Mouse (Mus musculus): ENCODE data around the gene Rsu1.

The Rsu1 gene

DNA sequence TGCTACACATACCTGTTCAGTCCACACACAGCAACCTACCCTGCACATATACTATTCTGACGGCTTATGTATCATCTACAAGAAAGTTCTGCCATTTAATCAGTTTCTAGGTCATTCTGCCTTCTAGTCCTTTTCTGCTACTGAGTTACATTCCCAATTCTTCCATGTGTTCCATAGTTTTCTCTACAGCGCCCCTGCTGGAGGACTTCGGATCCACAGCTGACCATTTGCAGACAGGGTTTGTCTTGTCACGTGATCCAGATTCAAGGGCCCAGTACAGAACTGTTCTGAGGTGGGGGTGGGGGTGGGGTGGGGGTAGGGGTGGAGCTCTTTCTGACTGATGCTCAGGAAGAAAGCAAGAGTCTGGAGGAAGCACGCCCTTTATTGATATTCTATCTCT lies 102.5 kb downstream of the Rsu1 start:
- DNase-seq (ENCODE audit: low spot score) = no peak

DNA sequence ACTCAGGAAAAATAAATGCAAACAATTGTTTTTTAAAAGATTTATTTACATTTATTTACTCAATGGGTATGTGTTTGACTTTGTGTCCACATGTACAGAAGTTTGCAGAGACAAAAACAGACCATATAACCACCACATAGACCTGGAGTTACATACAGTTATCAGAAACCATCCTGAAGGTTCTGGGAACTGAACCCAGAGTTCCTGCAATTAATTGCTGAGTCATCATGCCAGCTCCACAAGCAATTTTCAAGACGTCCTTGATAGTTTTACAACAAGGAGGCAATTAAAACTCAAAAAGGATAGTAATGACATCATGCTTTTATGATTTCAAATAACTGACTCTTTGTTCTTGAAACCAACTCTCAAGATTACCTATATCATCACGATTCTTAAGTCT lies 109.5 kb downstream of the Rsu1 start:
- DNase-seq (ENCODE audit: low spot score) = no peak

GRCm38 (mm10) chr2:13145245-13145644 lies 126.0 kb downstream of the Rsu1 start:
- no peak for DNase-seq (ENCODE audit: low spot score)

DNA sequence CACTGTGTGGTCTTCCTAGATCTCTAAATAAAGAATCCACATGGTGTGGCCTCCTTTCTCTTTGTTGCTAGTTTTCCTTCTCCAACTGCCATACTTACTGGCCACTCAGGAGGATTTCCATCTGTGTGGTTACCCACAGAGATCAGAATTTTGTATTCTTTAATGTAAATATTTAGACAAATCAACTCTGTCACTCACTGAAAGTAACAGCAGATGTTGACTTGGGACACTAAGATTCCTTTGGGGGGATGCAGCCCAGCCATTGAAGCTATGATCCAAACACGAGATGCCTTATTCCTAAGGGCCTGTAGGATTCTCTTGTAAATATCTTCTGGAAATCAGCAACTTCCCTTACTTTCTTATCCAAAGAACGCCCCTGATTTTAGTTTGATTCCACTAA lies 136.3 kb downstream of the Rsu1 start:
- DNase-seq (ENCODE audit: low spot score) = no peak

DNA sequence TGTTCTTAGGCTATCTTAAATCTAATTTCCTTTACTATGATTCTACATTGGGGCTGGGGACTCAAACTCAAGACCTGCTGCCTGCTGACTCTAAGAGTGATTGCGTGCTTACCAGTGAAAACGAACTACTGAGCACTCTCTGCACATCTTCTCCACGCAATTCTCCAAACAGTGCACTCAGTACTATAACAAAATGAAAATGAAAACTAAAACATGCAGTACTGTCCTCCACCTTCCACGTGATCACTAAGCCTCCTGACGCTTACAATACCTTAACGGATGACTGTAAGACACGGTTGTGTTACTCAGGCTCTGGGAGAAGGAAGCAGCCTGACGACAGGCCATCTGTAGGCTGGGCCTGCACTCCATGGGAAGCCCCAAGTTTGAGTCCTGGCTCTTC lies 138.4 kb downstream of the Rsu1 start:
- DNase-seq (ENCODE audit: low spot score) = no peak

DNA sequence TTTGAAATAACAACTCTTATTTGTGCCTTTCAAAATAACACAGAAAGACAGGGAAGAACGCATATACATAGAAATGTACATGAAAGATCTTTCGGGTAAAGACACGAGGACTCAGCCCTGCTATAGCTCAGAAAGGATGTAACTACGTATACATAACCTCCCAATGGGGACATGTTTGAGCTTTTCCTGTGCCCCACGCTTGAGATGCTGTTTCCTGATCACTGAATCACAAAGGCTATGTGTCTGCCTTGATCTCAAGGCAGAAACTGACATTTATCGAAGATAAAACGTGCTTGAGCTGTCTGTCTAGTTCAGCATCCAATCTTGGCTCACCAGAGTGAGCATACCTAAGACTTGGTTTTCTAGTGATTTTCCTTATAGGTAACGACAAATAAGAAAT lies 138.8 kb downstream of the Rsu1 start:
- no peak for DNase-seq (ENCODE audit: low spot score)

DNA sequence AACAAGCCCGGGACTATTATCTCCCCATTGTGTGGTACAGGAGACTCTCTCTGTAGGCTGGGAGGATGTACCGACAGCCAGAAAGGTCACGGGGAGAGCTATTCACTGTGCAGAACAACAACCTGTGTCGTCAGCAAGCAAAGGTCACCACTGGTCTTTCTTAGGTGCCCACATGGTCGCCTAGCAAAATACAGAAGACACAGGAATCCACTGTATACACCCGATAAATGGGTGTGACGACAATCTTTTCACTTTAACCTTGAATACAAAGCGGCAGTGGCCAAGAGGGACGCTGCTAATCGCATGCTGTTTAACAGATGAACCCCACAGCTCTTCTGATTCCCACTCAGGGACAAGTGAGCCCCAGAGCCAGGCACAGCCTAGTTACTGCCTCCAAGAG lies 141.4 kb downstream of the Rsu1 start:
- no peak for DNase-seq (ENCODE audit: low spot score)

GRCm38 (mm10) chr2:13129337-13129736 lies 141.9 kb downstream of the Rsu1 start:
- DNase-seq (ENCODE audit: low spot score) = no peak

DNA sequence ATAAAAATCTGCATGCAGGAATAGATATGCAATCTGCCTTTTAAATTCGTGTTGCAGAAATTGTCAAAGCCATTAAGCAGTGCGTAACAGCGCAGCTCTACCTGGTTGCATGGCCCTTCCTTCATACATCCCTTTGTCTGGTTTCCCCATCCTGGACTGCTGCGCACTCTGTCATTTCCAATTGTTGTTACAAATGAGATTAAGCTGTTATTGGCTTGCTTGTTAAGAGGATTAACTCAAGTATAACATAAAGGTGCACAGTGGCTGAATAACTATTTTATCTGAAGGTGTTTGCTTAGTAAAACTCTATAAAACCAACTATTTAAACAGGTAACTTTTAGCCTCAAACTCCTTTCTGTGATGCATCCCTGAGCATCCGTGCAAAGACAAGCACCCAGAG lies 150.8 kb downstream of the Rsu1 start:
- no peak for DNase-seq (ENCODE audit: low spot score)

DNA sequence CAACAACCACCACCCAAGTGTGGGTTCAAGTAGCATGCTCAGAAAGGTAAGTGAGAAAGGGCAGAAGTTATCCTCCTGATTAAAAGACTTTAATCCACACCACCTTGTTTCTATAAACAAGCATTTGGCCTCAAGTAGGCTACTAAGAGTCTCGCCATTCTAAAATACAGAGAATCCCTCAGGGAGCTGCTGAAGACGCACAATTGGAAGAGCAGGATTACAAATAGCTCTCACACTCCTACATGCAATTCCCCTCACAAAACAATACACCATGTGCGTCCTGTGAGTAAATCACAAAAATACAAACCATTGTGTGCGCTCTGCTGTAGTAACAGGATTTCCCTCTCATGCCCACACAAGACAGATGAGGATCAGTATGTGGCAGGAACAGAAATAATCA lies 153.3 kb downstream of the Rsu1 start:
- no peak for DNase-seq (ENCODE audit: low spot score)

GRCm38 (mm10) chr2:13106531-13106930 lies 164.7 kb downstream of the Rsu1 start:
- no peak for DNase-seq (ENCODE audit: low spot score)

- DNase-seq (ENCODE audit: low spot score) = no peak
Observed at GRCm38 (mm10) chr2:13104388-13104787, 166.8 kb downstream of the Rsu1 start.

DNA sequence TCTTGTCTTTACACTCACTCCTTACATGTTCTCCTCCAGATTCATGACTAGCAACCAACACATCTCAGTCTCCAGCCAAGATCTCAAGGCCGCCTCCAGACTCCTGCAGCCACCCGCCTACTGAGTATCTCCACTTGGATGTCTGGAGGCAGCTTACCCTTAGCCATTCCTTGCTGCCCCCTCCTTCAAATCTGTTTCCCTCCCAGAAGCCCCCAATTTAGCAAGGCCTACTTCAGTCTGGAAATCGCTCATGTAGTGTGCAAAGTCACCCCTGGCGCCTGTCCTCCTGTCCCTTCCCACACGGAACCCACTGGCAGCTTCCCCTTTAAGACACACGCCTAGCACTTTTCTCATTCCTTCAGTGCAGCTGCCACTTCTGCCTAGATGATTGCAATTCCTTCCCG lies 167.4 kb downstream of the Rsu1 start:
- DNase-seq (ENCODE audit: low spot score) = no peak

GRCm38 (mm10) chr2:13094045-13094444 lies 177.2 kb downstream of the Rsu1 start:
- no peak for DNase-seq (ENCODE audit: low spot score)

GRCm38 (mm10) chr2:13093570-13093969 lies 177.6 kb downstream of the Rsu1 start:
- DNase-seq (ENCODE audit: low spot score) = no peak

GRCm38 (mm10) chr2:13091399-13092015 lies 179.7 kb downstream of the Rsu1 start:
- no peak for DNase-seq (ENCODE audit: low spot score)

GRCm38 (mm10) chr2:13090841-13091240 lies 180.4 kb downstream of the Rsu1 start:
- DNase-seq (ENCODE audit: low spot score) = no peak

DNA sequence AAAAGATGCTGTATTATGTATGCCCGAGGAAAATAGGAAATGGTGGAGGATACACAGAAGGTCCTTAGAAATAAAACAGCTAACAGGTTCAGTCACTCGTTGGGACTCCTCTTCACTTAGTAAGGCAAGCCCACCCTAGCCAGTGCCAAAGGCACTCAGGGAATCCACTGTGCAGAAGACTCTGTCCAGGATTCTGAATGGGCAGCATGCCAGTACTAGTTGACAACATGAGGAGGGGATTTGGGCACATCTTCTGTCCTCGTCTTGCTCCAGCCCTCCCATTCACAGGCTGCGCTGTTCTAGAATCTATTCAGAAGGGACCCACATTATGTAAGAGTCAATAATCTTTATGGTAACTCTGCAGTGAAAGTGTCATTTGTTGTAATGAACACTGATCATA lies 181.4 kb downstream of the Rsu1 start:
- no peak for DNase-seq (ENCODE audit: low spot score)

- DNase-seq (ENCODE audit: low spot score) = no peak
Observed at GRCm38 (mm10) chr2:13088266-13088665, 182.9 kb downstream of the Rsu1 start.

- DNase-seq (ENCODE audit: low spot score) = no peak
Observed at GRCm38 (mm10) chr2:13087811-13088210, 183.4 kb downstream of the Rsu1 start.

DNA sequence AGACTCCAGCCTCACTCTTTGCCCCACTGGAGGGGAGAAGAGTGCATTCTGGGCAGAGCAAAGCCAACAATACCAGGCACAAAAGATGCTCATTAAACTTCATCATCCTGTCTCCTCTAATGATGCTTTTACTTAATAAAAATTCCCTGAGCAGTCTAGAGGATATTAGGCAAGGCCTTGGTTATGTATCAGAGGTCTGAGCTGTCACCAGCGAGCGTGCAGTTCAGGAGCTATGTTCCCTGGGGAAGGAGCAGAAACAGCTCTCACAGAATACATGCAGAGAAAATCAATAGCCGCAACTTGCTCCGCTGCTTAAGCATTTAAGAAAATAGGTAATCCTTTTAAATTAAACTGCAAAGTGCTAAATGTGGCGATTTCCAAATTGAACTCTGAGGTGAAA lies 187.0 kb downstream of the Rsu1 start:
- DNase-seq (ENCODE audit: low spot score) = no peak

DNA sequence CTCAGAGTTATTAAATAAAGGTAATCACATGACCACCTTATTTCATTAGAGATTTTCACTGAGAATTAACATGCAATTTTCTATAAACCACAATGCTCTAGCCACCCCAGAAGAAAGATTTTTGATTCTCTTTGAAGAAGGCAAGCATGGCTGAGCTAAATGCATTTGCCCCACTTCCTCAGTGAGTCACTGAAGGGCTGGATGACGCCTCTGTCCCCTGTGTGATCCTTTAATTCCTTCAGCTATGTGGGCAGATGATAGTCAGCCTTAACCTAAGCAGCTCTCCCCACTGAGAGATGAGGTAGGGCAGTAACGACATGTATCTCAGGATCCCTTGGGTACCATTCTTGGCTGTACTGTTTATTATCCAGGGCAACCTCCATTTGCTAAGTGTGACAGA lies 190.7 kb downstream of the Rsu1 start:
- no peak for DNase-seq (ENCODE audit: low spot score)

DNA sequence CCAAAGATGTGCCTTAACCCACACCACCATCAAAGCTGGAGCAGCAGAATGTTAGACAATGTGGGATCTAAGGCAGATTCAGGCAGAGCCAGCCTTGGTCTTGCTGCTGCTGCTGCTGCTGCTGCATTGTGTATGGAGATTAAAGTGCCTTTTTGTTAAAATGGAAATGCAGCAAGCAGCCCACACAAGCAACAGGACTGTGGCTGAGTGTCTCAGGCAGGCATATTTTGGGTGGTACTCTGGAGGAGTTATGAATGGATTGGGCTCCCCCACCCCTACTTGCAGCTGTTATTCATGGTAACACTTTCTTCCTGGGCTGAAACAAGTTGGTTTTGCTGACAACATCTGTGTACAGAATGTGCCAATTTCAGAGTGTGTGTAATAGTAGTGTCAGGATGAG lies 199.0 kb downstream of the Rsu1 start:
- no peak for DNase-seq (ENCODE audit: low spot score)

DNA sequence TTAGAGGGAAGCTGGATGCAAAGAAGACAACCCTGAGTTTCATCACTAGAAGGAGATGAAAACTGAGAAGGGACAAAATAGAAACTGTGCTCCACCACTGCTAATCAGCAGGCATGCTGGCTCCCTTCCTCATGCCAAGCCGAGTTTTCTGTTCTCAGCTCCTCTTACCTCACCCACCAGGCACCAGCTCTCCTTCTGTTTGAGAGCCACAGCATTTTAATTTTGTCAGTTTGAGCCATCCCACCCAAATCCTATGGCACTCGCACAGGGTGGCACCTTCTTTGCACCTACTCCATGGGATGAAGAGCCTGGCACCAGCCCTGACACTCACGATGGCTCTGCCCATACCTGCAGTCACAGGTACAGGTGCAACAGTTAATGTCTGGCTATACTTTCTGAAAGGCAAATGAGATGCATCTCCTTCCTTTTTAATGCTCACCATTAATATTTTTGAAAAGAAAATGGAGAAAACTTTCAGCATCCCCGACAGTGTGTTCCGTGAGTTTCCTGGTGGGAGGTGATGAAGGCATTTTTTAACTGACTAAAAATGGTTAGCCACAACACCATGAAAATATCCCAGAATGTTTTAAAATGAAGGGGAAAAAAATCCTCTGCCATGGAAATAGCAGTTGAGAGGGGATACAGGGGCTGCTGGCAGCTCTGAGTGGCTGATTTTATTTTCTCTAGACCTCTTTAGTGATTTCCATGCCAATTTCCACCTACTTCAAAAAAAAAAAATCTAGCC lies 210.6 kb downstream of the Rsu1 start:
- no peak for DNase-seq (ENCODE audit: low spot score)
